ENCODE assay signal across 17 mouse cellular contexts in the genomic region with DNA sequence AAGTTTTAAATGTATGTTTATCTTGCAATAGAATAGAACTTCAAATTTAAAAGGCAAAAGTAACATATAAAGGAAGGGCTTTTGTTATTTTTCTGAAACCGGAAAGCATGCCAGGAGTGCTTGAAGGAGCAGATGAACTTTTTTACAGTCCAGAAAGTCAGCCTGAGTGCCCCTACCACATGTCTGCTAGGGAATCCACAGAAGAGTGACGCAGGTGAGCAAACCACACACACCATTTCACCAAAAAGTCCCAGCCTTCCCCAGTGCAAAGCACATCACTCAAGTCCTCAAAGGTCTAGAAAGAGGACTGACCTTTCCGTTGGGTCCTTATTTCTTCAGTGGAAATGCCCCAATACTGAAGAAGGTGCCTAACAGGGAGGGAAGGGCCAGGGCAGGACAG. TPM values are rescaled to one million over a fixed set of nuclear protein-coding genes. Genes with fewer than 3 reads are reported as not detected.
DNase-seq lines count a peak whose midpoint lies in the region; ATAC-seq lines count a peak whose summit lies in the region.
"Had no signal": no experiment of that assay in that cellular context is flagged by ENCODE, and none has a peak within 500 bp of the region (broad histone marks: within the 10 kb centered on the region; RNA-seq: fewer than 3 reads in every experiment).

No protein-coding gene starts in this region.

- DNase-seq in CD4-positive helper T cell, adult 2 months (ENCODE audit: low read depth, low spot score), result peak; percentile 35
- DNase-seq in CD4-positive, CD25-positive, alpha-beta regulatory T cell, adult 2 months (ENCODE audit: low read depth, low spot score), result peak; percentile 67
- DNase-seq in natural killer cell, adult 2 months (ENCODE audit: low spot score in 2 of 2), result peak; percentile 67 to 82
- no peak for DNase-seq in thymus, postnatal 10 days (ENCODE audit: low spot score in 2 of 2)
- DNase-seq: adrenal gland, postnatal 14 days; cerebellum, adult 11-12 months; cerebellum, adult 9-10 months; cerebellum, postnatal 25 days; forebrain, postnatal 0 days; gastrocnemius, postnatal 25 days had no signal

- no peak overlapping the region for H3K4me3 ChIP-seq in forebrain, embryonic 15.5 days
- H3K4me3 ChIP-seq: embryonic facial prominence, embryonic 12.5 days; forebrain, embryonic 12.5 days; heart, embryonic 12.5 days; hindbrain, embryonic 10.5 days had no signal

- no peaks in the 10 kb centered on the region for H3K9me3 ChIP-seq in forebrain, embryonic 15.5 days
- H3K9me3 ChIP-seq: embryonic facial prominence, embryonic 12.5 days; forebrain, embryonic 12.5 days; heart, embryonic 12.5 days; hindbrain, embryonic 10.5 days had no signal

- no peak overlapping the region for H3K9ac ChIP-seq in forebrain, embryonic 15.5 days (replicated peaks)
- H3K9ac ChIP-seq: embryonic facial prominence, embryonic 12.5 days; forebrain, embryonic 12.5 days; forebrain, postnatal 0 days; heart, embryonic 12.5 days; hindbrain, embryonic 14.5 days had no signal

- no peaks in the 10 kb centered on the region for H3K27me3 ChIP-seq in forebrain, embryonic 15.5 days
- H3K27me3 ChIP-seq: embryonic facial prominence, embryonic 12.5 days; forebrain, embryonic 12.5 days; heart, embryonic 12.5 days had no signal

- H3K4me1 ChIP-seq in forebrain, embryonic 15.5 days, result no peaks in the 10 kb centered on the region
- H3K4me1 ChIP-seq: embryonic facial prominence, embryonic 12.5 days; forebrain, embryonic 12.5 days; hindbrain, embryonic 10.5 days had no signal

- 97% methylated on average over 3 of the region's 3 CpGs for WGBS in forebrain, embryonic 15.5 days

- peak; percentile 38 for ATAC-seq in activated CD4-positive, CD25-positive, alpha-beta regulatory T cell, adult 4 months
- no peak for ATAC-seq in forebrain, embryonic 15.5 days (replicated peaks)
- ATAC-seq: forebrain, postnatal 0 days had no signal

- no peak overlapping the region for H3K4me2 ChIP-seq in forebrain, embryonic 15.5 days (replicated peaks)
- H3K4me2 ChIP-seq: embryonic facial prominence, embryonic 12.5 days; forebrain, embryonic 12.5 days; heart, embryonic 12.5 days; hindbrain, embryonic 14.5 days had no signal

- no peak overlapping the region for H3K27ac ChIP-seq in forebrain, embryonic 15.5 days (replicated peaks)
- H3K27ac ChIP-seq: embryonic facial prominence, embryonic 12.5 days; forebrain, embryonic 12.5 days; hindbrain, embryonic 10.5 days; hindbrain, embryonic 14.5 days had no signal

- H3K36me3 ChIP-seq in forebrain, embryonic 15.5 days, result no peaks in the 10 kb centered on the region
- H3K36me3 ChIP-seq: embryonic facial prominence, embryonic 12.5 days; forebrain, embryonic 12.5 days; heart, embryonic 12.5 days; hindbrain, embryonic 10.5 days had no signal

RNA-seq across cellular contexts. Expression of gene Itga4, which starts 11.3 kb away (rescaled TPM):
- 100 to 1,000 TPM; 154 to 180 TPM for polyA plus RNA-seq in activated CD4-positive, CD25-positive, alpha-beta regulatory T cell, adult 4 months (2017; shearing (Covaris generic))
- polyA plus RNA-seq in forebrain, embryonic 15.5 days (2015; fragmentation: Nextera tagmentation; extraction: Ambion mirVana), result 2.7 and 3.2 TPM in 2 replicates

Comparison
In these comparisons a context has a peak if more than half of its experiments do, and no peak if none do; other contexts are left out.
1. DNase-seq: peak in CD4-positive helper T cell, adult 2 months (single experiment), CD4-positive, CD25-positive, alpha-beta regulatory T cell, adult 2 months (single experiment) and natural killer cell, adult 2 months (2 of 2); none in thymus, postnatal 10 days (0 of 2).
2. RNA of gene Itga4, which starts 11.3 kb away (polyA plus RNA-seq): 154 to 180 TPM in activated CD4-positive, CD25-positive, alpha-beta regulatory T cell, adult 4 months; 2.7 to 3.2 TPM in forebrain, embryonic 15.5 days; every median in the first group is over 10 times any median in the second.